Mouse (Mus musculus) frontal cortex, postnatal 36 days (tissue): ENCODE measurements around the gene Actn1.

Experiments
- DNase-seq, 2 experiments: peaks; one replicate each; pipeline ENCODE4 v3.0.0; 2022; ENCODE audit warnings: low spot score in 2 of 2

Actn1 gene

DNA sequence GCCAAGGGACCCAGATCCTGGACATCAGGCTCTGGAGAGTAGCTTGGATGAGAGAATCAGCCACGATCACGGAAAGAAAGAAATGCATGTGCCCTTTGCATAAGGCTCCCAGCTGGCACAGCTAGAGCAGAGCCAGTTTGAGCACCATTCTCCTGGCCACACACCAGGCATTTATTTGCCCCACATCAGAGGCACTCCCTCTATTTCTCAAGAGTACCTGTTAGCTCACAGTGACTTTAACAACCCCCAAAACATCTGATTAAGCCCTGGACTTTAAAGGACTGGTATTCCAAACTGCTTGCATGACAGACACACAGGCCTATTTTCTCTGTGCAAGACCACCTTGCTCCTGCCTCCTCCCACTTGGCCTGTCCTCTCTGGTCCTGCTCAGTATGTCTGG lies 78.3 kb downstream of the Actn1 start:
- no peak for DNase-seq

DNA sequence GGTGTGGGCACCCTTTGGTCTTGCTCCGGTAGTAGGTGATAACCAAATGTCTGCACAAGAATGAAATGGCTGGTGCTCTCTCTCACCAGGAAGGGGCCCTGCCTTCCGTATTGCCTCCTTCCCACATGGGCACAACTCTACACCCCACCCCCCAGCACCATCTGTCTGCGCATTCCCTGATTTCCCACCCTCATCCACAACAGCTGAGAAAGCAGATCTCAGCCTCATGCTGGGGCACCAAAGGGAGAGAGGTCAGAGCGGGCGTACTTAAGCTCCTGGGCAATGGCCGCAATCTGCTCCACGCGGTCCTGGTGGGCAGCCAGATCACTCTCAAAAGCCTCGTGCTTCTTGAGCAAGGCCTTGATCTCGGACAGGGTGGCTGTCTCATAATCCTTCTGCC lies 82.1 kb downstream of the Actn1 start:
- no peak for DNase-seq

DNA sequence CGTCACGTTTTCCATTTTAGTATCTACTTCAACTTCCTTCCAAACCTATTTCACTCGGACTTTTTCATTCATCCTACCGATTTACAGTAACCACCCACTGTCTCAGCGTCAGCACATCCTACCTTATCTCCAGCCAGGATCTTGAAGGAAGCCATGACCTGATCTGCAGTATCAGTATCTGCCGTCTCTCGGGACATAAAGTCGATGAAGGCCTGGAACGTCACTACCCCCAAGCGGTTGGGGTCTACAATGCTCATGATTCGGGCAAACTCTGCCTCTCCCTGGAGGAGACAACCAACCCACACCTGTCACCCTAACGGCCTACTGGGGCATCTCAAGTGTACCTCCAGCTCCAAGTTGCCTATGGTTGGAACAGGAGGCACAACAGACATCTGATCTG lies 91.4 kb downstream of the Actn1 start:
- DNase-seq = peak in 1 of 2 experiments; percentile 33

DNA sequence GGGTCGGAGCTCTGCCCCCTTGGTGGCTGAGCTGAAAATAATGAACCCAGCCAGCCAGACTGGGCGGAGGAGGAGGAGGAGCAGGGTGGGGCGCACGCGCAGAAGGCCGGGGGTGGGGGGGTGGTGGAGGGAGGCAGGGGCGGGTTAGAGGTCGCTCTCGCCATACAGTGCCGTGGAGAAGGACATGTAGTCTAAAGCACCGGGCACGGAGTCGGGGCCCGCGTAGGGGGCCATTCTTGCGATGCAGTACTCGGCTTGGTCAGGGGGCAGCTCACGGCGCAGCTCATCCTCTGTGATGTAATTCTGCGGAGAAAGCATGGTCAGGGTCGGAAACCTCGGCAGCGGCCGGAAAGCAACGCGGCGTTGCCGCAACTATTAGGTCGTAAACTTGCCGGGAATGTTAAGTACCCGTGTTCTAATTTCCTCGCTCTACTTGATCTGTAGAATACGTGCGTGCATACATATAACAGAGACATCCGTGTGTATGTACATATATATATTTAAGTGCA lies 91.9 kb downstream of the Actn1 start:
- peak; percentile 76 to 86 for DNase-seq

DNA sequence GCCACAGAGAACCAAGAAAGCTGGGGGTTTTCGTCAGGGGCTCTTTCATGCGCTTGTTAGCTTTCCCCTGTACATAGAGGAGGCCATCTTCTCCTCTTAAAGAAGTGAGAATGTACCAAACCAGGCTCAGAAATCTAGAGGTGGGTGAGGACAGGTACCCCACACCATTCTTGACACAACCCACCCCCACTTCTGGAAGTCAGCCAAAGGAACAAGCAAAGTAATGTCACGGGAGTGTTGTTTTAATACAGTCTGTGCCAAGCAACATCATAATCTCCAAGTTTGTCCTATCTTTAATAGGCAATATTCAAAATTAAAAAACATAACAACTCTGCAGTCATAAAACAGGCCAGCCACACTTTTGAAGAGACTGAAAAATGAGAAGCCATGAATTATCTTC lies 92.8 kb downstream of the Actn1 start:
- DNase-seq = no peak

DNA sequence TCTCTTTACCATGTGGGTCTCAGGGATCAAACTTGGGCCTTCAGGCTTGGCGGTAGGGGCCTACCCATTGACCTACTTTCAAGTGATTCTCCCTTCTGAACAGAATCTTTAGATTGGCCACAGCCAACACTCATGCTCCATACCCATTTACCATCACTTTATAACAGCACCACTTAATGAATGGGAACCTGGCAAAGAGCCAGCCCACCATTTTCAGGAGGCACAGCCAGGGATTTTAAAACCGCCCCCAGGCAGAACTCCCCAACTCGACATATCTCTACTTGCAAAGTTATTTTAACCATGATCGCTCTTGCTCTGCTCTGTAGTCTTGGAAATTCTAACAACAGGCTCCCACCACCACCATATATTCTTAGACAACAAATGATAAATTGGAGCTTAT lies 93.5 kb downstream of the Actn1 start:
- DNase-seq = no peak

DNA sequence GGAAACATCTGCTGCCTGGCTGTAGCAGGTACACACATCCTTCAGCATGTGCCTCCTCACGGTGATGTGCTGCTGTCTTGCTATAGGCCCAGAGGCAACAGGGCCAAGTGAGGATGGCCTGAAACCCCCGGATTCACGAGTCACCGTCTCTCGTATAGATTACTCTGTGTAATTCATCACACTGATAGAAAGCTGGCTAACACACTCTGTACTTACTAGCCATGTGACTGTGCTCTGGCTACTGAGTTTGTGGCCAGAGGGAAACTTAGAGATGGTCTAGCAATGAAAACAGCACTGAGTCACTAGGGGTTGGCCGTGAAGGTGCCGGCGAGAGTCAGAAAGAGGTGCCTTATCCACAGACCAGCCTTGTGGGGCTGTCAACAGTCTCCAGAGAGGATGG lies 95.6 kb downstream of the Actn1 start:
- no peak for DNase-seq

DNA sequence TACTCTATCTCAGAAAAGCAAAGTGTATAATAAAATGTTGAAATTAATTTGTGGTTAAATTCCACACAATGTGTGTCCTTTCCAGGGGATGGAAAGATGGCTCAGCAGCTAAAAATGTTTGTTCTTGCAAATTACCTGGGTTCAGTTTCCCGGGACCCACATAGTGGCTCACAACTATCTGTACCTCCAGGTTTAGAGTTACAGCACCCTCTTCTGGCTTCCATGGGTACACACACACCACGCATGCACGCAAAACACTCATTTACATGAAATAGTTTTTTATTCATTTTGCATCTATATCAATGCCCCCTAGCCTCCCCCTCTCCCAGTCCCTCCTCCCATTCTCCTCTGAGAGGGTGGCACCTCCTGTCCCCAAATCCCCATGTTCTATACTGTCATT lies 97.7 kb downstream of the Actn1 start:
- no peak for DNase-seq

DNA sequence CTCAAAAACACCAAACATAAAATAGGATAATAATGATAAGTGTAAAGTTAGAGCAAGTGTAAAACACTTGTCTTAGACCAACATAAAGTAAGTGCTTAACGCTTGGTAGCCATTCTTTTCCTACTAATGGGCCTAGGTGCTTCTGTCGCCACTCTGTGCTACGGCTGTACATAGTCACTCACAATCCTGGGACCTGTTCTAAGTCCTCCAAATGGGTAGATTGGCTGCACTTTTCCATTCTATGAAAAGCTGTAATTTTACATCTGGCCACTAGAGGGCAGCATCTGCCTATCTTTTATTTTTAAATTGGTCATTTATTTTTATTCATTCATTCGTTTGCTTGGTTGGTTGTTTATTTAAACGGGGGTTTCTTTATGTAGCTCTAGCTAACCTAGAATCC lies 102.5 kb downstream of the Actn1 start:
- peak in 1 of 2 experiments; percentile 49 for DNase-seq

DNA sequence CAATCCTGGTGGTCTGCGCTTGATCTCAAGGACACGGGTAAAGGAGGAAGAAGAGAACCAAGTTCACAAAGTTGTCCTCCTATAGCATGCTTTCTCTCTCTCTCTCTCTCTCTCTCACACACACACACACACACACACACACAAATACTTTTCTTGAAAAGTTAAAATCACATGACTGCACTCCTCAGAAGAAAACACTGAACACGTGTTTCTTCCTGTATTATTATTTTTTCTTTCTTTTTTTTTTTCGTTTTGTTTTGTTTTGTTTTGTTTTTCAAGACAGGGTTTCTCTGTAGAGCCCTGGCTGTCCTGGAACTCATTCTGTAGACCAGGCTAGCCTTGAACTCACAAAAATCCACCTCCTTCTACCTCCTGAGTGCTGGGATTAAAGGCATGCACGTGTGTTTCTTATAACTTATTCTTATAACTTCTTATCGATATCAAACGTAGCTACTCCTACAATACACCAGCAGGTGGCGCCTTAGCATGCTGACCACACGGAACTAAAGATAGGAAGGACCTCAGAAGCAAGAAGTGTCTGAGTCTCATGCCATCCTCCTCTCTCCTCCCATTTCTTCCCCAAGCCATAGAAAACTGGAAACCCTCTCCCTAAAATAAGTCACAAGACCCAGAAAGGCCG lies 106.4 kb downstream of the Actn1 start:
- peak; percentile 50 to 56 for DNase-seq

DNA sequence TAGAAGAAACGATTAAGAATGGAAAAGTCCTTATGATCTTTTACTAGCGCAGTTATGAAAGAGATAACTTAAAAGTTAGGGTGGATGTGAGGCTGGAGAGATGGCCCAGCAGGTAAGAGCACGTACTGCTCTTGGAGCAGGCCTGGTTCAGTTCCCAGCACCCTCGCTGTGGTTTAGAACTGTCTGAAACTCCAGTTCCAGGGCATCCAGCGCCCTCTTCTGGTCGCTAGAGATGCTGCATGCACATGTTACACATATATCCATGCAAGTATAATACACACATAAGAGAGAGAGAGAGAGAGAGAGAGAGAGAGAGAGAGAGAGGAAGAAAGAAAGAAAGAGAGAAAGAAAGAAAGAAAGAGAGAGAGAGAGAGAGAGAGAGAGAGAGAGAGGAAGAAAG lies 107.1 kb downstream of the Actn1 start:
- DNase-seq = no peak

DNA sequence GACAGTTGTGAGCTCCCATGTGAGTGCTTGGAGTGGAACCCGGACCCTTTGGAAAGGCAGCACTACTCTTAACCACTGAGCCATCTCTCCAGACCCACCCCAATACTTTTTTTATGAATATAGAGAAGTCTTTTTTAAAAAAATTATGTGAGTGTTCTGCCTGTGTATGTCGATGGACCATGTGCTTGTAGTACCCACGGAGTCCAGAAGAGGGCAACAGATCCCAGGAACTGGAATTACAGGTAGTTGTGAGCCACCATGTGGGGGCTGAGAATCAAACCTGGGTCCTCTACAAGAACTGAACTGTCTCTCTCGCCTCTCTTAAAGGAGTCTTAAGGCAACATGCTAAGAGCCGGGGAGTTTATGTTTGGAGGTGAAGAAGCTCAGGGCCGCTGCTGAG lies 108.3 kb downstream of the Actn1 start:
- no peak for DNase-seq

DNA sequence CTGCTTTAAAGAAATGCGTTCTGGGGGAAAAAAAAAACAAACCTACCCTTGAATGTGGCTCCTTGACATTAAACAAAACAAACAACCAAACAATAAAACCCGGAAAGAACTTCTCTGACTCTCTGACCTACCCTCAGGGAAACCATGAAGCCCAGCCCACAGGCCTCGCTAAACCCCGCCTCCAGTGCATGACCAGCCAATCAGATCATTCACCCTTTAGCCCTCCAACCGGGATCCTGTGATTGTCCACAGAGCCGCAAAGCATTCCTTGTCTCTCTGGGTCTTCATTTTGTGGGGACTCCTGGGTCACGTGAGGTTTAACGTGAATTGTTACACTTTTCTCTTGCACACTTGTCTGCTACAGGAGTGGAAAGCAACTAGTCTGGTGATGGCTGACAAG lies 109.5 kb downstream of the Actn1 start:
- DNase-seq = no peak

DNA sequence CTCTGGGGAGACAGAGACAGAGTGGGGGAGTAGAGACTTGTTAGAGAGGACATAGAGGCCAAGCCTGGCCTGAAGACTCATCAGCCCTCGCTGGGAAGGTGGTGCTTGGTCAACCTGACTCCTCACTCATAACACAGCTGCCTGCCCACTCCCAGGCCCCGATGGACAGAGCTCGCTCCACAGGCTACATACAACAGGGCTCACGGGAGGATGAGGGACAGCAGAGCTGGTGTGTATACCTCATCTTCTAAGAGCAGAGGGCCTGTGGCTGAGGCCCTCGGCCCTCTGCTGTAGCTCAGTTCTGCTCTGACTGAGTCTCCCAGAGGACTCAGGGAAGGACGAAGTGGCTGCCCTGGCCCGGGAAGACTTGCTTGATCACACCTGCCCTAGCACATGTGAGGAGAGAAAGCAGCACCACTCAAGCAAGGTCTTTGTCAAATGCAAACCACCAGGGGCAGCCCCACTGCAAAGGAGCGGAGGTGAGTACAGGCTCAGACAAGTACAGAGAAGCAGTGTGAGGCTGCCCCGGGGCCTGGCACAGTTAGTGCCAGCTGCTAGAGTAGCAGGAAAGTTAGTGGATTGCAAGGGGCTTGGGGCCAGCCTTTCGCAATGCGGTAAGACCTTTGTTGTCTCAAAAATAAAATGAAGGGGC lies 112.5 kb downstream of the Actn1 start:
- DNase-seq = no peak

DNA sequence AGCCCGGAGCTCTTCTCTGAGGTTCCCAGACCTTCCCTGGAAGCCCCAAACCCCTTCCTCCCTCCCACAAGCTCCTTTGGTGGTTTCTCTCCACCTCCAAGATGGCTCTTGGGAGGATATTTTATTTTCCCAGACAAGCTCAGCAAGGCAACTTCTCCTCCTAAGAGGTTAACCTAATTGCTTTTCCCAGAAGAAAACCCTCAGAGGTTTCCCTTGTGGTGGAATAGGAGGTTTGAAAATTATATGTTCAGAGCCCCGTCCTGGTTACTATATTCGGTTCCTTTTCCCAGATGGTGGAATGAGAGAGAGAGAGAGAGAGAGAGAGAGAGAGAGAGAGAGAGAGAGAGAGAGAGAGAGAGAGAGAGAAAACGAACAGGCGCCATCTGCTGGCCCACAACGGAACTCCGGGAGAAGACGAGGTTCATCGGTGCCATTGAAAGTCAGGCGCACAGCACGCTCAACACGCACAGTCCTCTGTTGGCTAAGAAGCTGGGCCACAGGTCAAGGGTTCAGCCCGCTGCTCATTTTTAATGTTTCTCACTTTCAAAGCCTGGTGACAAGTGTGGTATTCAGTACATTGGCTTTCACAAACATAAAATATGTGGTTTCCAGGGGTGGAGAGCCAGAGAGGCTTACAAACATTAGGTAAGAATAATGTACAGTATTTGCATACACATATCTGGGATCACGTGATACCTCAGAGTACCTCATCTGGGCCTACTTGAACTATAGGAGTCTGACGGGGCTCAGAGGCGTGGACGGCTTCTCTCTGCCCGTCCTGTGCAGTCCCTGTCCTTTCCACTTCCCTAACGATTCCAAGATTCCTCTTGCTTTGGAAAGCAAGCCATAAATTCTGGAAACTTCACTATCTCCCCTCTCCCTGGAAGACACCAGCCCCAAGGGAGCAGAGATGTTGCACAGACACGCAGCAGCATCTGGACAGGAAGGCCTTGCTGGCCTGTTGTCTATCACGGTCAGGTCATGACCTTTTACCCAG lies 113.6 kb downstream of the Actn1 start:
- DNase-seq = peak; percentile 61 to 72

DNA sequence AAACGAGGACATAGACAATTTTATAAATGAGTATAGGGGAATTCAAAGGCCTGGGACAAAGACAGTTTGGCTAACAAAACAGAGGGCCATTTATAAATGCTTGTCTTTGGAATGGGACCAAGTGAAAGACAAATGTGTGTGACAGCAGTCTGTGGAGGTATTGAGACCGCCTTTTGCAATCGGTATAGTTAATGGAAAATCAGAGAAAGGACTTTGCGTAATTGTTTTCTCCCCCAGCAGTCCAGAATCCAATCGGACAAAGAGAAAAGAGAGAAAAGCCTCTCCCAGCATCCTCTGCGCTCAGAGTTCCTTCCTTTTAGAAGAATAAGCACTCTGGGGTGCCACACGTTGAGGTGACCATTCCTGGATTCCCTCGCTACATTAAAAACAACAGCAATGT lies 114.8 kb downstream of the Actn1 start:
- no peak for DNase-seq

DNA sequence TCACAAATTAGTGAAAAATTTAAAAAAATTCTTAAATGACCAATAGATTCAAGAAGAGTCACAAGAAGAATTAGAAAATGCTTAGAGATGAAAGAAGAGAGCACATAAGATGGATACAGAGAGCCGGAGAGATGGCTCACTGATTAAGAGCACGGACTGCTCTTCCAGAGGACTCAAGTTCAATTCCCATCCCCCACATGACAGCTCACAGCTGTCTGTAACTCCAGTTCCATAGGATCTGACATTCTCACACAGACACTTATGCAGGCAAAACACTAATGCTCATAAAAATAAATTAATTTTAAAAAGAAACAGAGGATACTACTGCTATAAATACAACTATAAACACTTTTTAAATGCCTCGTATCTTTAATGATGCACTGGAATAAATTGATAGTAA lies 115.3 kb downstream of the Actn1 start:
- no peak for DNase-seq

DNA sequence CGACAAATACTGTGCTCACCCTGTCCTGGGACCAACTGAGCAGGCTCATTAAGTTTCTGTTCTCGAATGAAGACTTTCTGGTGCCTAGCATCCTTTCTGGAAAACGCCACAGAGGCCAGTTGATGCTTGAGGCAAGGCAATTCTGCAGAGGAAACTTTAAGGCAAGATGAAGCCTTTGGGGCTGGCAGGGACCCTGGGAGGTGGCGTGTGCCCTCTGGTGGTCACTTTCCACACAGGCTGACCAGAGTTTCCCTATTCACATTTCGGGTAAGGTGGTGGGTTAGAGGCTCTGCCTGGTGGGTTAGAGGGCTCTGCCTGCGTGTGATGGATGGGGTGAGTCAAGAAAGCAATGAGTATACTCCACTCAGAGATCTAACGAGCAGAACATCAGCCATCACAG lies 118.7 kb downstream of the Actn1 start:
- DNase-seq = peak; percentile 49 to 60

DNA sequence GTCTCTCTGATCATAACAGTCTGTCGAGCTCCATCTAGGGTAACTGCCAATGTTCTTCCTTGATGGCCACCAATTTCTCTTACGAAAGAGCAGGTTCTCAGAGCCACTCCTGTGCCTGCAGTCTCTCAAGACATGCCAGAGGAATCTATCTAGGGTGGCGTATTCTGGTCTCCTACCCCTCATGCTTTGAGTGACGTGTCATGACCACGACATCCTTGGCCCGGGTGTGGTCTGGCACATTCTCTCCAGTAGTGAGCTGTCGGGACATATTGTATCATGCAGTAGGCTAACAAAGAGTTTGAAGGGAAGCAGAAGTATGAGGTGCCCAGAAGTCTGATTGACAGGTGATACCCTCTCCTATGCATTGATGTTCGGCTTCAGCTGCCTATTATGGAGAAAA lies 119.2 kb downstream of the Actn1 start:
- no peak for DNase-seq

DNA sequence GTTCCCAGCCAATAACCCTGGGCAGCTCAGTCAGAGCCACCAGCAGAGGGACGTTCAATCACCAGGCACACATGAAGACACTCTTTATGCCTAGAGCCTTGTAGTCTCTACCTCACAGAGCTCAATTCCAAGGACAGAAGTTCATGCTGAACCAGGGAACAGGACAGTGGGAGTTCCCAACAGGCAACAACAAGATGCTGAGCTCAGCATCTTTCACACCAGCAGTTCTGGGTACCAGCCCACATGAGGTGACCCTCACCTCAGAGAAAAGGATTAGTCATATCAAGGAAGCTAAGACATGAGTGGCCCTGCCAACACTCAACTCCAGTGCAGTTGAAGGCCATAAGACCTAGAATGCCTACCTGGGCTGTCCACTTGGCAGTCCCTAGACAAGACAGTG lies 122.4 kb downstream of the Actn1 start:
- DNase-seq = no peak

DNA sequence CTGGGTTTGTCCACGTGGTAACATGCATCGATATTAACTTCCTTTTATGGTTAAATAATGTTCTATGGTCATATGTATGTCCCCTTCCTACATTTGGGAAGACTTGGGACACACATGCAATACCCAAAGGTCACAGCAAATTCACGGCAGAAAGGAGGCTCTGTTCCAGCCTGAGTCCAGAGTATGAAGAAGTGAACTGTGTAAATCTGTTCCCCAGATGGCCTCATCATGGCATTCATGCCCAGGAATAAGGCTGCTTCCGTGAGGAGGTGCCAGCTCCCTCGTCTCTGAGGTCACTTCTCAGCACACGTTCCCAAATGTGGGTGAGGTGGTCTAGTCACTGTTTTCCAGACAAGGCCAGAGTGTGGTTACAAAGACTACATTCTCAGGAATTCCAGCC lies 122.9 kb downstream of the Actn1 start:
- no peak for DNase-seq

DNA sequence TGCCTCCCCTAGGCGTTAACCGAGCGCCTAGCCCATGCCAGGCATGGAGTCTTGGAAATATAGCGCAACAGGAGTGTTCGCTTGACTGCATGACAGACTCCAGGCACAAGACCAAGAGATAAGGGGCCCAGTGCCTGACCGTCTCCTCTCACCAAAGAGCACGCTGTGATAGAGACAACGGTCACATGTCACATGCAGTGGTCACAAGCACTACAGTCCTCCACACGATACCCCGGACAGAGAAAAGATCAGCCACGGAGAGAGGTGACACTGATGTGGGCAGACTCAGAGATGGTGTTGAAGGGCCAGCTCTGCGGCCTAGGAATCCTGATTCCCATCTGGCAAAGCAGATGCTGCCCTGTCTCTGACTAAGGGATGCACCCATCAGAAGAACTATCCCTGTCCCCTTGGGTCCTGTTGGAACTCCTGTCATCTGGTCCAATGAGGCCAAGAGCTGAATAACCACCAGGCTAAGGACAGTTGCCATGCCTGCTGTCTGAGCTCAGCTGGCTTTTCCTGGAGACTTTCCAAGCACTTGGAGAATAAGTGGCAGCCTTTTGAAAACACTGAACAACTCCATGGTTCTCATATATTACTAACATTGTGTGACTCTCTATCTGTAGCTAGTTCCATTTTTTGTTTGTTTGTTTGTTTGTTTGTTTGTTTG lies 123.8 kb downstream of the Actn1 start:
- no peak for DNase-seq
